Mouse (Mus musculus): ENCODE data around the gene Tnrc6c. TPM values are rescaled to one million over a fixed set of nuclear protein-coding genes. Genes with fewer than 3 reads are reported as not detected.

Gene Tnrc6c
- polyA plus RNA-seq, 1 experiment from 2014 or later = 8.9 TPM

- Histone ChIP-seq H3K9ac (replicated peaks; ENCODE audit: low read depth) (no peak overlapping the region), H3K27me3 (replicated peaks; ENCODE audit: insufficient read depth, low read length) (no peaks in the 10 kb centered on the region), H3K4me3 (ENCODE audit: low read depth, low read length) (no peak overlapping the region), H3K36me3 (ENCODE audit: insufficient read depth, low read length) (no peaks in the 10 kb centered on the region), H3K4me1 (ENCODE audit: insufficient read depth, low read depth, low read length) (no peaks in the 10 kb centered on the region; the same call in 1 of the 2 replicates), H3K9me3 (ENCODE audit: low read length) (no peaks in the 10 kb centered on the region), H3K4me2 (replicated peaks; ENCODE audit: low read depth, low read length) (peak overlapping the region; percentile 27; the same call in 1 of the 2 replicates), H3K27ac (ENCODE audit: low read length) (no peak overlapping the region)
- no peak for TF ChIP-seq EP300 (IDR thresholded peaks at IDR 0.05)
- TF ChIP-seq CTCF (IDR thresholded peaks at IDR 0.05) = peak; percentile 70
- WGBS = 48% methylated on average over 8 of the region's 8 CpGs
- ATAC-seq = peak; percentile 90
- DNase-seq (ENCODE audit: low spot score) = peak; percentile 78
Measured at GRCm38 (mm10) chr11:117686021-117686420, 31.9 kb downstream of the Tnrc6c start.

GRCm38 (mm10) chr11:117688603-117689002 lies 34.5 kb downstream of the Tnrc6c start:
- TF ChIP-seq EP300 (IDR thresholded peaks at IDR 0.05) = no peak
- TF ChIP-seq CTCF (IDR thresholded peaks at IDR 0.05) = no peak
- H3K9ac ChIP-seq (replicated peaks; ENCODE audit: low read depth) = no peak overlapping the region
- DNase-seq (ENCODE audit: low spot score) (no peak), ATAC-seq (no peak)
- no peak overlapping the region for H3K27ac ChIP-seq (ENCODE audit: low read length)
- no peaks in the 10 kb centered on the region for H3K36me3 ChIP-seq (ENCODE audit: insufficient read depth, low read length)
- no peaks in the 10 kb centered on the region for H3K27me3 ChIP-seq (replicated peaks; ENCODE audit: insufficient read depth, low read length)
- H3K4me3 ChIP-seq (ENCODE audit: low read depth, low read length) = no peak overlapping the region
- WGBS = 56% methylated on average over 2 of the region's 2 CpGs
- no peak overlapping the region for H3K4me2 ChIP-seq (replicated peaks; ENCODE audit: low read depth, low read length)
- no peaks in the 10 kb centered on the region for H3K9me3 ChIP-seq (ENCODE audit: low read length)
- H3K4me1 ChIP-seq (ENCODE audit: insufficient read depth, low read depth, low read length) = no peaks in the 10 kb centered on the region; the same call in 1 of the 2 replicates

GRCm38 (mm10) chr11:117691311-117691710 lies 37.2 kb downstream of the Tnrc6c start:
- no peaks in the 10 kb centered on the region for H3K4me1 ChIP-seq (ENCODE audit: insufficient read depth, low read depth, low read length)
- H3K27ac ChIP-seq (ENCODE audit: low read length) = no peak overlapping the region
- TF ChIP-seq EP300 (IDR thresholded peaks at IDR 0.05) = no peak
- no peak for TF ChIP-seq CTCF (IDR thresholded peaks at IDR 0.05)
- H3K4me2 ChIP-seq (replicated peaks; ENCODE audit: low read depth, low read length) = no peak overlapping the region
- H3K4me3 ChIP-seq (ENCODE audit: low read depth, low read length) = no peak overlapping the region
- no peaks in the 10 kb centered on the region for H3K36me3 ChIP-seq (ENCODE audit: insufficient read depth, low read length)
- no peak for ATAC-seq
- H3K9ac ChIP-seq (replicated peaks; ENCODE audit: low read depth) = no peak overlapping the region
- no peak for DNase-seq (ENCODE audit: low spot score)
- H3K27me3 ChIP-seq (replicated peaks; ENCODE audit: insufficient read depth, low read length) = no peaks in the 10 kb centered on the region
- no peaks in the 10 kb centered on the region for H3K9me3 ChIP-seq (ENCODE audit: low read length)

- DNase-seq (ENCODE audit: low spot score) (peak; percentile 55), ATAC-seq (peak; percentile 74)
- 62% methylated on average over 5 of the region's 5 CpGs for WGBS
- no peak overlapping the region for H3K27ac ChIP-seq (ENCODE audit: low read length)
- no peak overlapping the region for H3K9ac ChIP-seq (replicated peaks; ENCODE audit: low read depth)
- TF ChIP-seq EP300 (IDR thresholded peaks at IDR 0.05) = no peak
- TF ChIP-seq CTCF (IDR thresholded peaks at IDR 0.05) = no peak
- no peak overlapping the region for H3K4me3 ChIP-seq (ENCODE audit: low read depth, low read length)
- no peaks in the 10 kb centered on the region for H3K9me3 ChIP-seq (ENCODE audit: low read length)
- no peaks in the 10 kb centered on the region for H3K4me1 ChIP-seq (ENCODE audit: insufficient read depth, low read depth, low read length)
- no peaks in the 10 kb centered on the region for H3K36me3 ChIP-seq (ENCODE audit: insufficient read depth, low read length)
- no peaks in the 10 kb centered on the region for H3K27me3 ChIP-seq (replicated peaks; ENCODE audit: insufficient read depth, low read length)
- no peak overlapping the region for H3K4me2 ChIP-seq (replicated peaks; ENCODE audit: low read depth, low read length)
Measured at GRCm38 (mm10) chr11:117694050-117694449, 40.0 kb downstream of the Tnrc6c start.

- no peaks in the 10 kb centered on the region for H3K9me3 ChIP-seq (ENCODE audit: low read length)
- no peaks in the 10 kb centered on the region for H3K4me1 ChIP-seq (ENCODE audit: insufficient read depth, low read depth, low read length)
- ATAC-seq = no peak
- H3K27ac ChIP-seq (ENCODE audit: low read length) = no peak overlapping the region
- DNase-seq (ENCODE audit: low spot score) = peak; percentile 24
- TF ChIP-seq EP300 (IDR thresholded peaks at IDR 0.05) (no peak), CTCF (IDR thresholded peaks at IDR 0.05) (no peak)
- no peaks in the 10 kb centered on the region for H3K36me3 ChIP-seq (ENCODE audit: insufficient read depth, low read length)
- WGBS = 61% methylated on average over 6 of the region's 6 CpGs
- H3K9ac ChIP-seq (replicated peaks; ENCODE audit: low read depth) = no peak overlapping the region
- no peak overlapping the region for H3K4me2 ChIP-seq (replicated peaks; ENCODE audit: low read depth, low read length)
- H3K4me3 ChIP-seq (ENCODE audit: low read depth, low read length) = no peak overlapping the region
- no peaks in the 10 kb centered on the region for H3K27me3 ChIP-seq (replicated peaks; ENCODE audit: insufficient read depth, low read length)
Measured at GRCm38 (mm10) chr11:117696585-117696984, 42.5 kb downstream of the Tnrc6c start.

GRCm38 (mm10) chr11:117700871-117701270 lies 46.8 kb downstream of the Tnrc6c start:
- DNase-seq (ENCODE audit: low spot score) (no peak), ATAC-seq (no peak)
- no peak overlapping the region for H3K4me3 ChIP-seq (ENCODE audit: low read depth, low read length)
- H3K36me3 ChIP-seq (ENCODE audit: insufficient read depth, low read length) = no peaks in the 10 kb centered on the region
- no peaks in the 10 kb centered on the region for H3K4me1 ChIP-seq (ENCODE audit: insufficient read depth, low read depth, low read length)
- H3K4me2 ChIP-seq (replicated peaks; ENCODE audit: low read depth, low read length) = no peak overlapping the region
- no peak overlapping the region for H3K9ac ChIP-seq (replicated peaks; ENCODE audit: low read depth)
- H3K9me3 ChIP-seq (ENCODE audit: low read length) = no peaks in the 10 kb centered on the region
- H3K27ac ChIP-seq (ENCODE audit: low read length) = no peak overlapping the region
- TF ChIP-seq EP300 (IDR thresholded peaks at IDR 0.05) = no peak
- no peak for TF ChIP-seq CTCF (IDR thresholded peaks at IDR 0.05)
- 82% methylated on average over 4 of the region's 4 CpGs for WGBS
- H3K27me3 ChIP-seq (replicated peaks; ENCODE audit: insufficient read depth, low read length) = no peaks in the 10 kb centered on the region

- no peak overlapping the region for H3K27ac ChIP-seq (ENCODE audit: low read length)
- H3K4me3 ChIP-seq (ENCODE audit: low read depth, low read length) = no peak overlapping the region
- DNase-seq (ENCODE audit: low spot score) = no peak
- H3K9ac ChIP-seq (replicated peaks; ENCODE audit: low read depth) = no peak overlapping the region
- WGBS = 89% methylated on average over 2 of the region's 2 CpGs
- H3K9me3 ChIP-seq (ENCODE audit: low read length) = no peaks in the 10 kb centered on the region
- H3K27me3 ChIP-seq (replicated peaks; ENCODE audit: insufficient read depth, low read length) = no peaks in the 10 kb centered on the region
- H3K36me3 ChIP-seq (ENCODE audit: insufficient read depth, low read length) = no peaks in the 10 kb centered on the region
- no peak for ATAC-seq
- TF ChIP-seq EP300 (IDR thresholded peaks at IDR 0.05) = no peak
- TF ChIP-seq CTCF (IDR thresholded peaks at IDR 0.05) = no peak
- no peaks in the 10 kb centered on the region for H3K4me1 ChIP-seq (ENCODE audit: insufficient read depth, low read depth, low read length)
- H3K4me2 ChIP-seq (replicated peaks; ENCODE audit: low read depth, low read length) = no peak overlapping the region
Measured at GRCm38 (mm10) chr11:117706267-117706666, 52.2 kb downstream of the Tnrc6c start.

All from lung, postnatal 0 days (tissue).